Mouse (Mus musculus) liver, postnatal 0 days (tissue): ENCODE measurements around the gene Bmp2.

Experiments used
- CTCF ChIP-seq: sonication (generic); IDR thresholded peaks from 2 replicates; pipeline ENCODE4 v1.5.1; 2016; ENCODE audit warnings: antibody characterized with exemption, low read depth
- EP300 ChIP-seq: IDR thresholded peaks from 2 replicates; pipeline ENCODE4 v1.6.1; 2016; ENCODE audit warnings: antibody characterized with exemption, low read depth, mild to moderate bottlenecking

GRCm38 (mm10) chr2:133564248-133564886, 12.4 kb downstream of the Bmp2 start:
- no peak for TF ChIP-seq CTCF
- no peak for TF ChIP-seq EP300
